Mouse (Mus musculus) stomach, embryonic 15.5 days (tissue): ENCODE measurements around the gene Ikbkg. TPM values are rescaled to one million over a fixed set of nuclear protein-coding genes. Genes with fewer than 3 reads are reported as not detected.
"Not testable (repeated sequence)": the region's sequence is repeated elsewhere in the genome, so short reads cannot be mapped to it uniquely, and the experiment has no call there.

Experiments used
- ATAC-seq: fragments of 200-750 bp; cut with Nextera tagmentation; 2 replicates; pipeline ENCODE4 v1.8.0; 2017; ENCODE audit warnings: low read depth, moderate number of reproducible peaks, moderate TSS enrichment; ENCODE audit not compliant: insufficient read depth, low FRiP score
- H3K27ac ChIP-seq: fragments of 300-500 bp; sonication (generic); 2 replicates; pipeline ENCODE4 v1.5.1; 2015; ENCODE audit warnings: mild to moderate bottlenecking, inconsistent platforms
- H3K27me3 ChIP-seq: fragments of 300-500 bp; sonication (generic); replicated peaks from 2 replicates; pipeline ENCODE4 v1.6.1; 2015; ENCODE audit warnings: inconsistent platforms
- H3K36me3 ChIP-seq: fragments of 300-500 bp; sonication (generic); 2 replicates; pipeline ENCODE4 v1.6.1; 2015; ENCODE audit warnings: inconsistent platforms
- H3K4me1 ChIP-seq: fragments of 300-500 bp; sonication (generic); 2 replicates; pipeline ENCODE4 v1.6.1; 2015; ENCODE audit warnings: inconsistent platforms
- H3K4me2 ChIP-seq: fragments of 300-500 bp; sonication (generic); 2 replicates; pipeline ENCODE4 v1.6.1; 2015; ENCODE audit warnings: mild to moderate bottlenecking, inconsistent platforms
- H3K4me3 ChIP-seq: fragments of 300-500 bp; sonication (generic); replicated peaks from 2 replicates; pipeline ENCODE4 v1.5.1; 2015; ENCODE audit warnings: inconsistent platforms
- H3K9ac ChIP-seq: fragments of 300-500 bp; sonication (generic); 2 replicates; pipeline ENCODE4 v1.6.1; 2015; ENCODE audit warnings: inconsistent platforms
- H3K9me3 ChIP-seq: fragments of 300-500 bp; sonication (generic); 2 replicates; pipeline ENCODE4 v1.6.1; 2016; ENCODE audit warnings: inconsistent platforms
- WGBS: fragments of 180-500 bp; shearing (Covaris S2); methylation state at CpG from one replicate; pipeline ENCODE4 v1.1.7; 2015; 5-methylcytosine and 5-hydroxymethylcytosine counted together
- polyA plus RNA-seq: library from polyadenylated mRNA; unstranded; fragments of >200 nt; fragmentation: Nextera tagmentation; extraction: Ambion mirVana; gene quantifications from 2 replicates; pipeline ENCODE4 v1.2.1, GENCODE M21; 2015

The Ikbkg gene
- polyA plus RNA-seq, 1 experiment from 2014 or later = 19.9 TPM

GRCm38 (mm10) chrX:74481349-74481885 is 88.3 kb downstream of the Ikbkg start, which contains the start of gene Gm6880:
Gene Gm6880, minus strand, starts transcription at chrX:74481399.
- H3K9me3 ChIP-seq, H3K36me3 ChIP-seq, H3K4me3 ChIP-seq, H3K27ac ChIP-seq, H3K4me1 ChIP-seq, H3K4me2 ChIP-seq, H3K27me3 ChIP-seq, H3K9ac ChIP-seq, ATAC-seq: not testable (repeated sequence)
- WGBS = 73% methylated on average over 14 of the region's 14 CpGs

DNA sequence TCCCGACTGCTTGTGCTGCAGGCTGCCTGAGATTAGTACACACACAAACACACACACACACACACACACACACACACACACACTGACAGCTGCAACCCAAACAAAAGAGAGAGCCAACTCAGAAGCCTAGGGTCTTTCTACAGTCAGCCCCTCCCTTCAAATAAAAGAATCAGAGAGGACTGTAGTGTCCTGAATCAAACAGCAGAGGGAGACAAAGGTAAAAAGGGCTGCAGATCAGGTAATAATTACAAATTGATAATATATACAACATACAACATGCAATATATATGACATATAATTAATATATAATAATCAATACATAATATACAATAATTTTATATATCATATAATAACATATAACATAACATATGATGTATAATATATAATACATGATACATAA is 104.0 kb downstream of the Ikbkg start:
- 57% methylated on average over 1 of the region's 1 CpGs for WGBS
- no peak for ATAC-seq

More for the DNA sequence above, 104.0 kb downstream of the Ikbkg start:
- H3K4me1 ChIP-seq = no peaks in the 10 kb centered on the region
- H3K27ac ChIP-seq = no peak overlapping the region
- no peak overlapping the region for H3K4me3 ChIP-seq
- H3K36me3 ChIP-seq = no peaks in the 10 kb centered on the region
- no peak overlapping the region for H3K4me2 ChIP-seq
- no peak overlapping the region for H3K9ac ChIP-seq
- H3K9me3 ChIP-seq = no peaks in the 10 kb centered on the region
- H3K27me3 ChIP-seq = no peaks in the 10 kb centered on the region

Other genes with a start within 250 kb of the Ikbkg start
- gene Tex28, start 225.5 kb upstream of the Ikbkg start, polyA plus RNA-seq = not detected in 2 replicates
- not detected in 2 replicates for gene Tktl1, start 216.0 kb upstream of the Ikbkg start, polyA plus RNA-seq
- gene Flna, start 143.5 kb upstream of the Ikbkg start, polyA plus RNA-seq = 346 and 386 TPM in 2 replicates
- gene Emd, start 138.6 kb upstream of the Ikbkg start, polyA plus RNA-seq = 22.0 and 25.5 TPM in 2 replicates
- gene Rpl10, start 122.5 kb upstream of the Ikbkg start, polyA plus RNA-seq = 643 and 895 TPM in 2 replicates
- 79.5 and 86.1 TPM in 2 replicates for gene Taz, start 111.4 kb upstream of the Ikbkg start, polyA plus RNA-seq
- gene Dnase1l1, start 111.0 kb upstream of the Ikbkg start, polyA plus RNA-seq = 15.7 and 17.5 TPM in 2 replicates
- 130 and 132 TPM in 2 replicates for gene Atp6ap1, start 96.2 kb upstream of the Ikbkg start, polyA plus RNA-seq
- 190 and 196 TPM in 2 replicates for gene Gdi1, start 88.3 kb upstream of the Ikbkg start, polyA plus RNA-seq
- gene Fam50a, start 80.3 kb upstream of the Ikbkg start, polyA plus RNA-seq = 58.1 and 63.1 TPM in 2 replicates
- gene Plxna3, start 64.2 kb upstream of the Ikbkg start, polyA plus RNA-seq = 12.4 and 13.5 TPM in 2 replicates
- gene Lage3, start 39.7 kb upstream of the Ikbkg start, polyA plus RNA-seq = 95.8 and 107 TPM in 2 replicates
- 63.3 and 67.0 TPM in 2 replicates for gene Ubl4a, start 20.1 kb upstream of the Ikbkg start, polyA plus RNA-seq
- 17.8 and 17.9 TPM in 2 replicates for gene Slc10a3, start 19.9 kb upstream of the Ikbkg start, polyA plus RNA-seq
- 36.0 and 36.1 TPM in 2 replicates for gene Fam3a, start within 50 bp of the Ikbkg start, polyA plus RNA-seq
- gene G6pdx, start 35.9 kb downstream of the Ikbkg start, polyA plus RNA-seq = 71.1 and 76.5 TPM in 2 replicates
- not detected in 2 replicates for gene Gm6880, start 88.1 kb downstream of the Ikbkg start, polyA plus RNA-seq
- not detected in 2 replicates for gene Olfr1326-ps1, start 181.6 kb downstream of the Ikbkg start, polyA plus RNA-seq
- gene Olfr1325, start 199.4 kb downstream of the Ikbkg start, polyA plus RNA-seq = not detected in 2 replicates